Mouse (Mus musculus) CH12.LX (cell line): ENCODE measurements around the gene Etl4. TPM values are rescaled to one million over a fixed set of nuclear protein-coding genes. Genes with fewer than 3 reads are reported as not detected.

Experiments used
- DNase-seq: peaks from one replicate; pipeline ENCODE4 v3.0.0-alpha.2; 2013; ENCODE audit errors: extremely low read depth
- H3K27ac ChIP-seq: 2 replicates; pipeline ENCODE4 v1.5.1; 2012; ENCODE audit warnings: low read depth, mild to moderate bottlenecking, control low read depth, moderate library complexity; ENCODE audit not compliant: insufficient read depth
- H3K27me3 ChIP-seq: replicated peaks from 2 replicates; pipeline ENCODE3; 2012; ENCODE audit warnings: inconsistent platforms
- H3K36me3 ChIP-seq, 2 experiments: replicated peaks in 1 of 2; 2 replicates each; pipeline versions ENCODE3 to v1.6.1; 2012; ENCODE audit warnings: inconsistent platforms in 1 of 2, low read length in 1 of 2, mild to moderate bottlenecking in 1 of 2, mixed read lengths in 1 of 2, moderate library complexity in 1 of 2; ENCODE audit not compliant: control insufficient read depth in 1 of 2, insufficient read depth in 1 of 2
- H3K4me1 ChIP-seq, 2 experiments: 2 replicates each; pipeline ENCODE4 v1.6.1; 2012; ENCODE audit warnings: inconsistent platforms in 1 of 2, moderate library complexity in 1 of 2; ENCODE audit not compliant: insufficient read depth in 2 of 2, control insufficient read depth in 1 of 2
- H3K4me2 ChIP-seq: 2 replicates; pipeline ENCODE4 v1.6.1; 2012; ENCODE audit warnings: low read depth, mild to moderate bottlenecking, control low read depth; ENCODE audit not compliant: poor library complexity, insufficient read depth, severe bottlenecking
- H3K4me3 ChIP-seq, 3 experiments: fragments of 150-350 bp in 1 of 3; sonication (generic) in 1 of 3; replicated peaks in 1 of 3; 2 replicates each; pipeline versions ENCODE3 to v1.5.1; 2011 to 2012; ENCODE audit warnings: low read depth in 2 of 3, low read length in 2 of 3, mild to moderate bottlenecking in 2 of 3, moderate library complexity in 2 of 3, control low read depth in 1 of 3, improper control_type of control experiment in 1 of 3, inconsistent platforms in 1 of 3, mixed read lengths in 1 of 3; ENCODE audit not compliant: poor library complexity in 1 of 3
- H3K79me2 ChIP-seq: replicated peaks from 2 replicates; pipeline ENCODE4 v1.6.1; 2012; ENCODE audit warnings: mild to moderate bottlenecking, moderate library complexity; ENCODE audit not compliant: control insufficient read depth, poor library complexity, insufficient read depth, severe bottlenecking; ENCODE audit errors: extremely low read depth
- H3K9ac ChIP-seq: 2 replicates; pipeline ENCODE4 v1.6.1; 2012; ENCODE audit warnings: low read depth, mild to moderate bottlenecking, control low read depth, moderate library complexity; ENCODE audit not compliant: insufficient read depth
- H3K9me3 ChIP-seq: replicated peaks from 2 replicates; pipeline ENCODE3; 2012; ENCODE audit warnings: low read length, inconsistent platforms, mixed read lengths
- BHLHE40 ChIP-seq: IDR thresholded peaks from 2 replicates; pipeline ENCODE4 v1.6.1; 2011; ENCODE audit warnings: mild to moderate bottlenecking, low read depth, low read length, improper control_type of control experiment
- CHD2 ChIP-seq: IDR thresholded peaks from 2 replicates; pipeline ENCODE4 v1.6.1; 2011; ENCODE audit warnings: low read length, improper control_type of control experiment
- CTCF ChIP-seq, 2 experiments: IDR thresholded peaks in 1 of 2; conservative IDR thresholded peaks in 1 of 2; 2 replicates each; pipeline ENCODE4 v1.5.1; 2011 to 2012; ENCODE audit warnings: low read depth in 2 of 2, low read length in 2 of 2, improper control_type of control experiment in 1 of 2, inconsistent platforms in 1 of 2, mild to moderate bottlenecking in 1 of 2, moderate library complexity in 1 of 2
- EP300 ChIP-seq: IDR thresholded peaks from 2 replicates; pipeline ENCODE4 v1.6.1; 2011; ENCODE audit warnings: low read length, improper control_type of control experiment
- IRF4 ChIP-seq: IDR thresholded peaks from 2 replicates; pipeline ENCODE4 v1.6.1; 2014; ENCODE audit warnings: low read depth, mild to moderate bottlenecking, inconsistent platforms, low read length, improper control_type of control experiment
- JUN ChIP-seq: IDR thresholded peaks from 2 replicates; pipeline ENCODE4 v1.6.1; 2011; ENCODE audit warnings: low read depth, mild to moderate bottlenecking, low read length, improper control_type of control experiment, moderate library complexity; ENCODE audit not compliant: insufficient read depth
- KAT2A ChIP-seq: IDR thresholded peaks from 2 replicates; pipeline ENCODE4 v1.6.1; 2012; ENCODE audit warnings: low read length, improper control_type of control experiment, inconsistent platforms; ENCODE audit not compliant: insufficient replicate concordance
- MAFK ChIP-seq: IDR thresholded peaks from 2 replicates; pipeline ENCODE4 v1.6.1; 2011; ENCODE audit warnings: low read length, improper control_type of control experiment; ENCODE audit not compliant: insufficient replicate concordance
- MAX ChIP-seq: IDR thresholded peaks from 2 replicates; pipeline ENCODE4 v1.6.1; 2011; ENCODE audit warnings: low read length, improper control_type of control experiment
- MAZ ChIP-seq: IDR thresholded peaks from 2 replicates; pipeline ENCODE4 v1.6.1; 2012; ENCODE audit warnings: low read depth, mild to moderate bottlenecking, inconsistent platforms, low read length, improper control_type of control experiment, moderate library complexity
- MEF2A ChIP-seq: IDR thresholded peaks from 2 replicates; pipeline ENCODE4 v1.6.1; 2014; ENCODE audit warnings: low read depth, mild to moderate bottlenecking, inconsistent platforms, low read length, improper control_type of control experiment, borderline replicate concordance
- MXI1 ChIP-seq: IDR thresholded peaks from 2 replicates; pipeline ENCODE4 v1.6.1; 2011; ENCODE audit warnings: mild to moderate bottlenecking, low read depth, low read length, improper control_type of control experiment
- MYC ChIP-seq: IDR thresholded peaks from 2 replicates; pipeline ENCODE4 v1.6.1; 2011; ENCODE audit warnings: low read depth, mild to moderate bottlenecking, improper control_type of control experiment, low read length
- NELFE ChIP-seq: IDR thresholded peaks from 2 replicates; pipeline ENCODE4 v1.6.1; 2011; ENCODE audit warnings: low read depth, low read length, improper control_type of control experiment
- PAX5 ChIP-seq: IDR thresholded peaks from 2 replicates; pipeline ENCODE4 v1.6.1; 2012; ENCODE audit warnings: low read length, inconsistent platforms, mixed read lengths
- POLR2A ChIP-seq: IDR thresholded peaks from 2 replicates; pipeline ENCODE4 v1.6.1; 2011; ENCODE audit warnings: low read depth, mild to moderate bottlenecking, improper control_type of control experiment, low read length
- POLR2AphosphoS2 ChIP-seq: IDR thresholded peaks from 2 replicates; pipeline ENCODE4 v1.6.1; 2011; ENCODE audit warnings: low read depth, low read length, improper control_type of control experiment
- RAD21 ChIP-seq: IDR thresholded peaks from 2 replicates; pipeline ENCODE4 v1.6.1; 2011; ENCODE audit warnings: low read depth, mild to moderate bottlenecking, low read length, improper control_type of control experiment, moderate library complexity
- RCOR1 ChIP-seq: conservative IDR thresholded peaks from 2 replicates; pipeline ENCODE4 v1.6.1; 2012; ENCODE audit warnings: low read depth, mild to moderate bottlenecking, inconsistent platforms, low read length, improper control_type of control experiment
- SIN3A ChIP-seq: IDR thresholded peaks from 2 replicates; pipeline ENCODE4 v1.6.1; 2012; ENCODE audit warnings: low read length, improper control_type of control experiment, inconsistent platforms
- SMC3 ChIP-seq: IDR thresholded peaks from 2 replicates; pipeline ENCODE4 v1.6.1; 2011; ENCODE audit warnings: low read depth, low read length, improper control_type of control experiment
- TCF12 ChIP-seq: IDR thresholded peaks from 2 replicates; pipeline ENCODE4 v1.6.1; 2014; ENCODE audit warnings: low read depth, mild to moderate bottlenecking, inconsistent platforms, low read length, improper control_type of control experiment
- UBTF ChIP-seq: IDR thresholded peaks from 2 replicates; pipeline ENCODE4 v1.6.1; 2012; ENCODE audit warnings: low read depth, mild to moderate bottlenecking, inconsistent platforms, low read length, improper control_type of control experiment, moderate library complexity
- USF1 ChIP-seq: IDR thresholded peaks from 2 replicates; pipeline ENCODE4 v1.6.1; 2014; ENCODE audit warnings: low read depth, mild to moderate bottlenecking, inconsistent platforms, low read length, improper control_type of control experiment
- ZMIZ1 ChIP-seq: IDR thresholded peaks from 2 replicates; pipeline ENCODE4 v1.6.1; 2012; ENCODE audit warnings: low read depth, mild to moderate bottlenecking, inconsistent platforms, low read length, improper control_type of control experiment
- ZNF384 ChIP-seq: IDR thresholded peaks from 2 replicates; pipeline ENCODE4 v1.6.1; 2012; ENCODE audit warnings: low read depth, low read length, improper control_type of control experiment, inconsistent platforms
- dilution Hi-C: fragments of 300-500 bp; cut with MboI; formaldehyde crosslinking; loops from 2 replicates; pipeline ENCODE4 v1.14.3; 2020; ENCODE audit warnings: low sequenced_read_pairs; ENCODE audit not compliant: extremely low pct_unique_long_range_greater_than_20kb, extremely low pct_ligation_motif_present
- in situ Hi-C: fragments of 300-500 bp; cut with MboI; formaldehyde crosslinking; loops from 3 replicates; pipeline ENCODE4 v1.14.3; 2019; ENCODE audit warnings: low sequenced_read_pairs, low pct_ligation_motif_present, low pct_unique_long_range_greater_than_20kb, mixed read lengths
- polyA plus RNA-seq: library from polyadenylated mRNA; unstranded; fragments of >175 nt; gene quantifications from 2 replicates; pipeline ENCODE4 v1.2.1, GENCODE M21; 2012; ENCODE audit warnings: low read depth; ENCODE audit not compliant: insufficient read length
- total RNA-seq, 2 experiments: library from RNA; depleted of rRNA; stranded (reverse); fragments of 300-350 nt in 1 of 2; fragments of >200 nt in 1 of 2; gene quantifications; 2 replicates each; pipeline ENCODE4 v1.2.3; 2012 to 2014

The Etl4 gene
- total and polyA plus RNA-seq, 3 experiments = 7.2 to 18.6 (median 11.7) TPM

GRCm38 (mm10) chr2:20339016-20339734 lies 429.6 kb downstream of the Etl4 start:
- dilution Hi-C loops (no loop called here), in situ Hi-C loops (no loop called here)
- Histone ChIP-seq H3K27ac (no peak overlapping the region), H3K27me3 (no peaks in the 10 kb centered on the region), H3K4me2 (peak overlapping the region; percentile 96), H3K79me2 (no peaks in the 10 kb centered on the region), H3K4me1 (peaks cover 4 to 15% of the 10 kb centered on the region in 2 experiments; a peak in 3 of 4 replicates), H3K9me3 (no peaks in the 10 kb centered on the region), H3K4me3 (no peak overlapping the region), H3K36me3 (no peaks in the 10 kb centered on the region), H3K9ac (no peak overlapping the region)
- DNase-seq = peak; percentile 36
- TF ChIP-seq IRF4 (no peak), TCF12 (0 out of 2 replicates have a peak, but pooled peaks have one; percentile 21), BHLHE40 (peak; percentile 97)

- peaks cover 4 to 15% of the 10 kb centered on the region in 2 experiments; a peak in 3 of 4 replicates for H3K4me1 ChIP-seq
Measured at GRCm38 (mm10) chr2:20339919-20340318, 430.3 kb downstream of the Etl4 start.

GRCm38 (mm10) chr2:20346873-20347272 lies 437.3 kb downstream of the Etl4 start:
- H3K9me3 ChIP-seq = no peaks in the 10 kb centered on the region
- TF ChIP-seq MXI1 = no peak
- TF ChIP-seq POLR2AphosphoS2 = no peak
- TF ChIP-seq RCOR1 = no peak
- no peak for TF ChIP-seq CTCF (conservative IDR thresholded peaks at IDR 0.05 in 1 of 2, IDR thresholded peaks at IDR 0.05 in 1 of 2; ENCODE audit: low read depth in 2 of 2, low read length in 2 of 2)
- no peak for TF ChIP-seq PAX5
- no peak for TF ChIP-seq BHLHE40
- no peak for TF ChIP-seq MEF2A
- no peak for TF ChIP-seq NELFE
- no peak for TF ChIP-seq USF1
- no peak for TF ChIP-seq EP300
- TF ChIP-seq UBTF = no peak
- TF ChIP-seq ZMIZ1 = no peak
- no peak for TF ChIP-seq ZNF384
- TF ChIP-seq POLR2A = no peak
- no peak for TF ChIP-seq MAFK
- no peak for TF ChIP-seq JUN
- no peak for TF ChIP-seq SMC3
- TF ChIP-seq KAT2A = no peak
- H3K4me3 ChIP-seq = no peak overlapping the region
- no peak overlapping the region for H3K4me2 ChIP-seq
- in situ Hi-C loops (no loop called here), dilution Hi-C loops (no loop called here)
- no peak overlapping the region for H3K27ac ChIP-seq
- no peaks in the 10 kb centered on the region for H3K27me3 ChIP-seq
- no peaks in the 10 kb centered on the region for H3K4me1 ChIP-seq
- H3K79me2 ChIP-seq = no peaks in the 10 kb centered on the region
- no peak overlapping the region for H3K9ac ChIP-seq
- H3K36me3 ChIP-seq = no peaks in the 10 kb centered on the region
- no peak for DNase-seq

More at GRCm38 (mm10) chr2:20339919-20340318, 430.3 kb downstream of the Etl4 start:
- DNase-seq = no peak
- Histone ChIP-seq H3K27ac (no peak overlapping the region), H3K4me2 (peak overlapping the region; percentile 96), H3K4me3 (no peak overlapping the region), H3K9me3 (no peaks in the 10 kb centered on the region), H3K36me3 (no peaks in the 10 kb centered on the region), H3K9ac (no peak overlapping the region), H3K27me3 (no peaks in the 10 kb centered on the region), H3K79me2 (no peaks in the 10 kb centered on the region)
- in situ Hi-C loops = no loop called here
- dilution Hi-C loops = no loop called here
- TF ChIP-seq MYC (no peak), CHD2 (no peak), MAFK (no peak), RAD21 (no peak), MAX (no peak), MAZ (no peak), SIN3A (no peak), ZNF384 (no peak), MEF2A (no peak)
